Mouse (Mus musculus) kidney, embryonic 14.5 days (tissue): Measurements from ENCODE around the gene Gm10392. TPM values are rescaled to one million over a fixed set of nuclear protein-coding genes. Genes with fewer than 3 reads are reported as not detected.

Source experiments
- ATAC-seq: fragments of 200-750 bp; cut with Nextera tagmentation; 2 replicates; pipeline ENCODE4 v1.8.0; 2017; ENCODE audit warnings: moderate number of reproducible peaks, mild to moderate bottlenecking, moderate TSS enrichment, moderate library complexity; ENCODE audit not compliant: low FRiP score, low TSS enrichment
- H3K27ac ChIP-seq: fragments of 300-500 bp; sonication (generic); 2 replicates; pipeline ENCODE4 v1.5.1; 2014; ENCODE audit warnings: low read depth, mild to moderate bottlenecking, low read length, moderate library complexity, mixed read lengths
- H3K27me3 ChIP-seq: fragments of 300-500 bp; sonication (generic); 2 replicates; pipeline ENCODE4 v1.6.1; 2014; ENCODE audit warnings: mild to moderate bottlenecking, low read length; ENCODE audit not compliant: control insufficient read depth, insufficient read depth
- H3K36me3 ChIP-seq: fragments of 300-500 bp; sonication (generic); 2 replicates; pipeline ENCODE4 v1.6.1; 2014; ENCODE audit warnings: low read length, mixed read lengths; ENCODE audit not compliant: control insufficient read depth, insufficient read depth
- H3K4me1 ChIP-seq: fragments of 300-500 bp; sonication (generic); 2 replicates; pipeline ENCODE4 v1.6.1; 2014; ENCODE audit warnings: low read length, mixed read lengths; ENCODE audit not compliant: control insufficient read depth, insufficient read depth
- H3K4me2 ChIP-seq: fragments of 300-500 bp; sonication (generic); replicated peaks from 2 replicates; pipeline ENCODE4 v1.6.1; 2014; ENCODE audit warnings: low read depth, mild to moderate bottlenecking, low read length
- H3K4me3 ChIP-seq: fragments of 300-500 bp; sonication (generic); 2 replicates; pipeline ENCODE4 v1.5.1; 2014; ENCODE audit warnings: mild to moderate bottlenecking, low read length
- H3K9ac ChIP-seq: fragments of 300-500 bp; sonication (generic); 2 replicates; pipeline ENCODE4 v1.6.1; 2014; ENCODE audit warnings: low read depth, mild to moderate bottlenecking, low read length, moderate library complexity
- H3K9me3 ChIP-seq: fragments of 300-500 bp; sonication (generic); 2 replicates; pipeline ENCODE4 v1.6.1; 2016; ENCODE audit warnings: low read length; ENCODE audit not compliant: control insufficient read depth
- WGBS: fragments of 180-500 bp; shearing (Covaris S2); extraction: QIAGEN DNeasy Blood & Tissue Kit; methylation state at CpG from one replicate; pipeline ENCODE4 v1.1.7; 2014; 5-methylcytosine and 5-hydroxymethylcytosine counted together
- polyA plus RNA-seq: library from polyadenylated mRNA; unstranded; fragments of >200 nt; fragmentation: Nextera tagmentation; extraction: Ambion mirVana; gene quantifications from 2 replicates; pipeline ENCODE4 v1.2.1, GENCODE M21; 2014

The Gm10392 gene
- polyA plus RNA-seq, 1 experiment from 2014 or later: not detected

GRCm38 (mm10) chr11:77518051-77518798 is 773 bp downstream of the Gm10392 start:
- no peaks in the 10 kb centered on the region for H3K36me3 ChIP-seq
- ATAC-seq: no peak
- H3K4me2 ChIP-seq: no peak overlapping the region
- H3K4me1 ChIP-seq: peaks cover 19% of the 10 kb centered on the region; the same call in 1 of the 2 replicates
- no peak overlapping the region for H3K4me3 ChIP-seq
- WGBS: 76% methylated on average over 27 of the region's 27 CpGs
- no peak overlapping the region for H3K9ac ChIP-seq
- H3K27ac ChIP-seq: no peak overlapping the region
- peaks cover 27% of the 10 kb centered on the region for H3K27me3 ChIP-seq
- no peaks in the 10 kb centered on the region for H3K9me3 ChIP-seq

- H3K36me3 ChIP-seq: no peaks in the 10 kb centered on the region
- no peak for ATAC-seq
- H3K27me3 ChIP-seq: peaks cover 27% of the 10 kb centered on the region
- H3K4me1 ChIP-seq: peaks cover 23% of the 10 kb centered on the region
- no peak overlapping the region for H3K27ac ChIP-seq
- no peak overlapping the region for H3K4me2 ChIP-seq
- no peaks in the 10 kb centered on the region for H3K9me3 ChIP-seq
- H3K9ac ChIP-seq: no peak overlapping the region
- 51% methylated on average over 5 of the region's 5 CpGs for WGBS
- H3K4me3 ChIP-seq: no peak overlapping the region
Observed at GRCm38 (mm10) chr11:77516553-77517425, 2.2 kb downstream of the Gm10392 start.

- H3K4me3 ChIP-seq: peak within 1 kb of the TSS; percentile 42
- H3K4me2 ChIP-seq: peak within 1 kb of the TSS; percentile 87
- peaks cover 23% of the 10 kb centered on the region for H3K4me1 ChIP-seq
- H3K9ac ChIP-seq: peak within 1 kb of the TSS; percentile 58
- H3K36me3 ChIP-seq: no peaks in the 10 kb centered on the region
- ATAC-seq: 0 out of 2 replicates have a peak, but pooled peaks have one; percentile 0
- peaks cover 27% of the 10 kb centered on the region for H3K27me3 ChIP-seq
- 0 out of 2 replicates have a peak within 1 kb of the TSS, but pooled peaks have one; percentile 1 for H3K27ac ChIP-seq
- WGBS: 7% methylated on average over 39 of the region's 39 CpGs
- no peaks in the 10 kb centered on the region for H3K9me3 ChIP-seq
Observed at GRCm38 (mm10) chr11:77515637-77516552, 3.1 kb downstream of the Gm10392 start, which contains the start of gene Trp53i13. Gene Trp53i13, minus strand, starts transcription at chr11:77515980.

GRCm38 (mm10) chr11:77514832-77515636 is 4.0 kb downstream of the Gm10392 start, which contains the start of gene Abhd15:
Gene Abhd15, plus strand, starts transcription at chr11:77515121.
- ATAC-seq: peak; percentile 58
- Histone ChIP-seq H3K4me3 (peak within 1 kb of the TSS; percentile 50), H3K9me3 (no peaks in the 10 kb centered on the region), H3K27ac (0 out of 2 replicates have a peak within 1 kb of the TSS, but pooled peaks have one; percentile 1), H3K27me3 (peaks cover 27% of the 10 kb centered on the region), H3K9ac (peak within 1 kb of the TSS; percentile 58), H3K4me1 (peaks cover 23% of the 10 kb centered on the region), H3K36me3 (no peaks in the 10 kb centered on the region), H3K4me2 (peak within 1 kb of the TSS; percentile 87)
- under 1% methylated on average over 63 of the region's 72 CpGs for WGBS

GRCm38 (mm10) chr11:77514281-77514831 is 4.6 kb downstream of the Gm10392 start:
- H3K36me3 ChIP-seq: no peaks in the 10 kb centered on the region
- peak overlapping the region; percentile 87 for H3K4me2 ChIP-seq
- WGBS: 11% methylated on average over 19 of the region's 19 CpGs
- H3K4me3 ChIP-seq: peak overlapping the region; percentile 42
- no peaks in the 10 kb centered on the region for H3K9me3 ChIP-seq
- ATAC-seq: no peak
- peaks cover 23% of the 10 kb centered on the region for H3K4me1 ChIP-seq
- H3K27ac ChIP-seq: 0 out of 2 replicates have a peak overlapping the region, but pooled peaks have one; percentile 1
- H3K9ac ChIP-seq: peak overlapping the region; percentile 58
- peaks cover 27% of the 10 kb centered on the region for H3K27me3 ChIP-seq

GRCm38 (mm10) chr11:77513811-77514170 is 5.2 kb downstream of the Gm10392 start:
- H3K27ac ChIP-seq: 0 out of 2 replicates have a peak overlapping the region, but pooled peaks have one; percentile 11
- H3K4me2 ChIP-seq: peak overlapping the region; percentile 69
- H3K36me3 ChIP-seq: no peaks in the 10 kb centered on the region
- peaks cover 23% of the 10 kb centered on the region for H3K4me1 ChIP-seq
- H3K9ac ChIP-seq: peak overlapping the region; percentile 54; the same call in 1 of the 2 replicates
- H3K4me3 ChIP-seq: peak overlapping the region; percentile 50
- H3K27me3 ChIP-seq: peaks cover 27% of the 10 kb centered on the region
- 6% methylated on average over 10 of the region's 10 CpGs for WGBS
- no peaks in the 10 kb centered on the region for H3K9me3 ChIP-seq
- no peak for ATAC-seq

- peaks cover 28% of the 10 kb centered on the region for H3K4me1 ChIP-seq
- WGBS: under 1% methylated on average over 74 of the region's 84 CpGs
- H3K36me3 ChIP-seq: no peaks in the 10 kb centered on the region
- peak overlapping the region; percentile 73; the same call in 1 of the 2 replicates for H3K27ac ChIP-seq
- peaks cover 27% of the 10 kb centered on the region for H3K27me3 ChIP-seq
- peak; percentile 60 for ATAC-seq
- H3K4me3 ChIP-seq: peak overlapping the region; percentile 69
- peak overlapping the region; percentile 81 for H3K9ac ChIP-seq
- H3K4me2 ChIP-seq: peak overlapping the region; percentile 74
- H3K9me3 ChIP-seq: no peaks in the 10 kb centered on the region
Observed at GRCm38 (mm10) chr11:77512891-77513810, 5.8 kb downstream of the Gm10392 start.
